Mouse (Mus musculus) liver, embryonic 16.5 days (tissue): Measurements from ENCODE around the gene Susd2. TPM values are rescaled to one million over a fixed set of nuclear protein-coding genes. Genes with fewer than 3 reads are reported as not detected.

Experiments
- ATAC-seq: fragments of 200-750 bp; cut with Nextera tagmentation; 2 replicates; pipeline ENCODE4 v1.8.0; 2017; ENCODE audit warnings: low read depth, mild to moderate bottlenecking, moderate number of reproducible peaks, moderate library complexity
- H3K27ac ChIP-seq: fragments of 300-500 bp; sonication (generic); 2 replicates; pipeline ENCODE4 v1.5.1; 2014; ENCODE audit warnings: mild to moderate bottlenecking, low read length
- H3K27me3 ChIP-seq: fragments of 300-500 bp; sonication (generic); 2 replicates; pipeline ENCODE4 v1.6.1; 2014; ENCODE audit warnings: low read depth, low read length, mixed read lengths; ENCODE audit not compliant: control insufficient read depth, insufficient read depth
- H3K36me3 ChIP-seq: fragments of 300-500 bp; sonication (generic); 2 replicates; pipeline ENCODE4 v1.6.1; 2014; ENCODE audit warnings: mild to moderate bottlenecking; ENCODE audit not compliant: control insufficient read depth, insufficient read depth
- H3K4me1 ChIP-seq: fragments of 300-500 bp; sonication (generic); 2 replicates; pipeline ENCODE4 v1.6.1; 2014; ENCODE audit warnings: low read depth, low read length, mixed read lengths; ENCODE audit not compliant: control insufficient read depth
- H3K4me2 ChIP-seq: fragments of 300-500 bp; sonication (generic); 2 replicates; pipeline ENCODE4 v1.6.1; 2014; ENCODE audit warnings: low read depth, low read length, mixed read lengths
- H3K4me3 ChIP-seq: fragments of 300-500 bp; sonication (generic); 2 replicates; pipeline ENCODE4 v1.5.1; 2014; ENCODE audit warnings: low read depth, mild to moderate bottlenecking, low read length
- H3K9ac ChIP-seq: fragments of 300-500 bp; sonication (generic); 2 replicates; pipeline ENCODE4 v1.6.1; 2014; ENCODE audit warnings: low read depth, low read length
- H3K9me3 ChIP-seq: fragments of 300-500 bp; sonication (generic); replicated peaks from 2 replicates; pipeline ENCODE4 v1.6.1; 2016; ENCODE audit warnings: low read length; ENCODE audit not compliant: control insufficient read depth
- WGBS: fragments of 180-500 bp; shearing (Covaris S2); extraction: QIAGEN DNeasy Blood & Tissue Kit; methylation state at CpG from one replicate; pipeline ENCODE4 v1.1.7; 2014; ENCODE audit not compliant: insufficient replicate concordance; 5-methylcytosine and 5-hydroxymethylcytosine counted together
- polyA plus RNA-seq: library from polyadenylated mRNA; unstranded; fragments of >200 nt; fragmentation: Nextera tagmentation; extraction: Ambion mirVana; gene quantifications from 2 replicates; pipeline ENCODE4 v1.2.1, GENCODE M21; 2015

Gene Susd2
- polyA plus RNA-seq, 1 experiment from 2014 or later, result 2.3 TPM

DNA sequence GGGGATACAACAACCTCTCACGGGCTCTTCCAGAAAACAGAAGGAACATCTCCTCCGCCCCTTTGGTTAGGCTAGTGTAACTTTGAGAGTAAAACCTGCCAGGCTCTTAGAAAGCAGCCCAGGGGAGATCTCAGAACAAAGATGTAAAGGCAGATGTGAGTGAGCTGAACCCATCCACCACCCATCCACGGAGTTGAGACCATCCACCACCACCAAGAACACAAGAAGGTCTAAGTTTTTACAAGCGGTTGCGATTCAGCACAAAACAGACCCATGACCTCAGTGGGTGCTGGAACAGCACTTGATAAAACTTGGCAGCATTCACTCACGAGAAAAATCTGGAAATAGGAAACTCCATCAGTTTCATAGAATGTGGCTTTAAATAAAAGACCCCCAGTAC lies 17.9 kb downstream of the Susd2 start:
- Histone ChIP-seq H3K4me2 (no peak overlapping the region), H3K9me3 (no peaks in the 10 kb centered on the region), H3K36me3 (no peaks in the 10 kb centered on the region), H3K4me1 (no peaks in the 10 kb centered on the region), H3K27me3 (no peaks in the 10 kb centered on the region), H3K9ac (no peak overlapping the region), H3K27ac (no peak overlapping the region), H3K4me3 (no peak overlapping the region)
- 49% methylated on average over 6 of the region's 6 CpGs for WGBS
- ATAC-seq, result no peak

DNA sequence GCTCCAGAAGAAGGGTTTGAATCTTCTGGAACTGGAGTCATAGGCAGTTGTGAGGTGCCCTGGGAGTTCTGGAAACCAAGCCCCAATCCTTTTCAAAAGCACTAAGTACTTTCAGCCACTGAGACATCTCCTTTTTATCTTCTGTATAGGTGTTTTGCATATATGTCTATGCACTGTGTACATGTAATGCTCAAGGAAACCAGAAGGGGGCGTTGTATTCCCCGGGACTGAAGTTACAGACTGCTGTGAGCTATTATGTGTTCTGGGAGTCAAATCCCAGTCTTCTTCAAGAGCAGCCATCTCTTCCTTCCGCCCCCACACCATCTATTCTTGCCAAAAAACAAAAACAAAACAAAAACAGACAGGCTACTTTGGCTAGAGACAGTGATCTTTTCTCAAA lies 23.0 kb downstream of the Susd2 start:
- Histone ChIP-seq H3K36me3 (no peaks in the 10 kb centered on the region), H3K27ac (no peak overlapping the region), H3K4me3 (no peak overlapping the region), H3K4me1 (no peaks in the 10 kb centered on the region), H3K4me2 (no peak overlapping the region), H3K27me3 (no peaks in the 10 kb centered on the region), H3K9ac (no peak overlapping the region), H3K9me3 (no peaks in the 10 kb centered on the region)
- ATAC-seq, result no peak
- WGBS, result 27% methylated on average over 3 of the region's 3 CpGs

DNA sequence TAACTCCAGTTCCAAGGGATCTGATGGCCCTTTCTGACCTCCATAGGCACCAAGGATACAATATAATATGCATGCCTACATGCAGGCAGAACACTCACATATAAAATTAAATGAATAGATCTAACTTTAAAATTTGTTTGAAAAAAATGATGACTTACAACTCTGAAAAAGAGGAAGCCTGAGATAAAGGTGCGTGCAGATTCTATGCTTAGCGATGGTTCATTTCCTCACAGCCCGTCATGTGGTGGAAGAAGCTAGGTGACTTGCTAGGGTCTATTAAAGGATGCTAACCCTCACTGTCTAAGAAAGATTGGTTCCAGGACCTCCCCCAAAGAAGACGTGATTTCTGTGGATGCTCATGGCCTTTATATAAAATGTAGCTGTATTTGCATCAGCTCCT lies 27.8 kb downstream of the Susd2 start:
- no peak overlapping the region for H3K9ac ChIP-seq
- no peak overlapping the region for H3K4me2 ChIP-seq
- H3K4me1 ChIP-seq, result no peaks in the 10 kb centered on the region
- H3K9me3 ChIP-seq, result no peaks in the 10 kb centered on the region
- H3K27me3 ChIP-seq, result no peaks in the 10 kb centered on the region
- WGBS, result 52% methylated on average over 4 of the region's 4 CpGs
- H3K4me3 ChIP-seq, result no peak overlapping the region
- no peaks in the 10 kb centered on the region for H3K36me3 ChIP-seq
- ATAC-seq, result no peak
- H3K27ac ChIP-seq, result no peak overlapping the region

DNA sequence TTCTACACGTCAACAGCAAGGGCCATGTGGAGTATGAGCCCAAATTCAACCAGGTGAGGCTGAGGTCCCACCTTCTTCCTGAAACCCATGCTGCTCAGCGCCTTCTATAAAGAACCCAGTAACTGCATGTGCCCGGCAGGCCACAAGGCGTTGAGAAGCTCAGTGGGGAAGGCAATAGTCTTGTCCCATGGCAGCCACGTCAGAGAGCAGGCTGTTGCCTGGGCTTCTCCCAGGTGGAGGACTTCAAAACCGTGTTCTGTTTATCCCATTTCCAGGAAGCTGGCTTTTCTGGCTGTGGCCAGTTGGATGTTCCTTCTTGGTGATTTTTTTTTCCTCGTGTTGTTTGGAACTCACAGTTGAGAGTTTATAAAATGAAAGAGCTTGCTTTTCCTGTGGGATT lies 33.3 kb downstream of the Susd2 start:
- Histone ChIP-seq H3K9ac (no peak overlapping the region), H3K4me3 (no peak overlapping the region), H3K27me3 (no peaks in the 10 kb centered on the region), H3K27ac (no peak overlapping the region), H3K4me2 (no peak overlapping the region), H3K36me3 (no peaks in the 10 kb centered on the region), H3K4me1 (no peaks in the 10 kb centered on the region), H3K9me3 (no peaks in the 10 kb centered on the region)
- ATAC-seq, result no peak
- WGBS, result 40% methylated on average over 7 of the region's 7 CpGs

DNA sequence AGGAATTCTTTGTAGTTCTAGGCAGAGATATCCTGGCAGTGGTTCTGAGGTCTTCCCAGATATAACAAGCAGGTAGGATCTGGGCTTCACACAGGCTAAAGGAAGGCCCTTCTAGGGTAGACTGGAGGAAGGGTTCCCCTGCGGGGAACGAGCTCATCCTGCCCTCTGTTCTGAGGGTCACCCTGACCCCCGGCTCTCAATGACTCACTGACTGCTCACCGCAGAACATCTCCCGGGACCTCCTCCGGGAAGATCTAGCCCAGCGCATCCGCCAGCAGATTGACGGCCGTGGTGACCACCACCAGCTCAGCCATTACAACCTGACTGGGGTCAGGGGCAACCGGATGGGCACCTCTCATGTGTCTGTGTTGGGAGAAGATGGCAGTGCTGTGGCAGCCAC lies 34.8 kb downstream of the Susd2 start:
- no peak overlapping the region for H3K4me2 ChIP-seq
- no peak for ATAC-seq
- H3K9ac ChIP-seq, result no peak overlapping the region
- no peaks in the 10 kb centered on the region for H3K4me1 ChIP-seq
- WGBS, result 72% methylated on average over 11 of the region's 11 CpGs
- H3K9me3 ChIP-seq, result no peaks in the 10 kb centered on the region
- H3K27ac ChIP-seq, result no peak overlapping the region
- H3K36me3 ChIP-seq, result no peaks in the 10 kb centered on the region
- no peak overlapping the region for H3K4me3 ChIP-seq
- H3K27me3 ChIP-seq, result no peaks in the 10 kb centered on the region

DNA sequence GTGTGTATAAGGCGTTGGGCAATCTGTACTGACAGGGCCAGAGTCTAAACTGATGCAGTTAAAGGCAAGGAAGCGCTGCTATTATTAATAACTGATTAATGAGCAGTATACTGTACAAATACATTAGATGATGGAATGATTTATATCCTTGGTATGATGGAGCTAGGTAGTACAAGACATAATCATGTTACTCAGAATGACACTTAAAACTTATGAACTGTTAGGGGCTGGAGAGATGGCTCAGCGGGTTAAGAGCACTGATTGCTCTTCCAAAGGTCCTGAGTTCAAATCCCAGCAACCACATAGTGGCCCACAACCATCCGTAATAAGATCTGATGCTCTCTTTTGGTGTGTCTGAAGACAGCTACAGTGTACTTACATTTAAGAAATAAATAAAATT lies 36.6 kb downstream of the Susd2 start:
- no peaks in the 10 kb centered on the region for H3K36me3 ChIP-seq
- H3K9ac ChIP-seq, result no peak overlapping the region
- no peaks in the 10 kb centered on the region for H3K27me3 ChIP-seq
- H3K27ac ChIP-seq, result no peak overlapping the region
- H3K9me3 ChIP-seq, result no peaks in the 10 kb centered on the region
- 57% methylated on average over 4 of the region's 4 CpGs for WGBS
- no peak overlapping the region for H3K4me2 ChIP-seq
- H3K4me3 ChIP-seq, result no peak overlapping the region
- ATAC-seq, result no peak
- H3K4me1 ChIP-seq, result no peaks in the 10 kb centered on the region

DNA sequence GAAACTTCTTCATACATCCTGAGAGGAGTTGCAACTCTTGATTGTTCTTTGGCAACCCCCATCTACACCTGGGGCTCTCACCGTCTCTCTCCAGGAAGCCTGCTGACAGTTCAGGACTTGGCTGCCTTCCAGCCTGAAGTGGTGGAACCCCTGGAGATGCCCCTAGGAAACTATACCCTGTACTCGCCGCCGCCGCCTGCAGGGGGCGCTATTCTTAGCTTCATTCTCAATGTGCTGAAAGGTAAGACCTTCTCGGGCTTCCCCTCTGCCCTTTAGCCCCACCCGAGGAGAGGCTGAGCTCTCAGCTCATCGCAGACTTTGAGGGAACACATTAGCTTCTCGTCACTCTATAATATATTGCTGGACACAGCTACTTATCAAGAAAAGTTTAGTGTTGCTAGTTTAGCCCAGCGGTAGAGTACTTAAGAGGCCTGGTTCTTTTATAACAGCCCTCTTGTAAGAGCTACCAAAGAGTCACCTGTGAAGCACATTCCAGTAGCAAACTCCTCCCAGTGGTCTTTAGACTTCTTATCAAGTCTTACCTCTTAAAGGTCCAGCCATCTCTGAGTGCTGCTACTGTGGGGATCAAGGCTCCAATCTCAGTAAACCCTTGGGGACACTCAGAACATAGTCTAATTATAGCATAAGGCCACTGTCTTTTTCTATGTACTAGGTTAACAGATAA lies 38.5 kb downstream of the Susd2 start:
- Histone ChIP-seq H3K9me3 (no peaks in the 10 kb centered on the region), H3K27me3 (no peaks in the 10 kb centered on the region), H3K27ac (no peak overlapping the region), H3K4me2 (no peak overlapping the region), H3K4me1 (no peaks in the 10 kb centered on the region), H3K4me3 (no peak overlapping the region), H3K9ac (no peak overlapping the region), H3K36me3 (no peaks in the 10 kb centered on the region)
- no peak for ATAC-seq
- WGBS, result 34% methylated on average over 11 of the region's 11 CpGs

DNA sequence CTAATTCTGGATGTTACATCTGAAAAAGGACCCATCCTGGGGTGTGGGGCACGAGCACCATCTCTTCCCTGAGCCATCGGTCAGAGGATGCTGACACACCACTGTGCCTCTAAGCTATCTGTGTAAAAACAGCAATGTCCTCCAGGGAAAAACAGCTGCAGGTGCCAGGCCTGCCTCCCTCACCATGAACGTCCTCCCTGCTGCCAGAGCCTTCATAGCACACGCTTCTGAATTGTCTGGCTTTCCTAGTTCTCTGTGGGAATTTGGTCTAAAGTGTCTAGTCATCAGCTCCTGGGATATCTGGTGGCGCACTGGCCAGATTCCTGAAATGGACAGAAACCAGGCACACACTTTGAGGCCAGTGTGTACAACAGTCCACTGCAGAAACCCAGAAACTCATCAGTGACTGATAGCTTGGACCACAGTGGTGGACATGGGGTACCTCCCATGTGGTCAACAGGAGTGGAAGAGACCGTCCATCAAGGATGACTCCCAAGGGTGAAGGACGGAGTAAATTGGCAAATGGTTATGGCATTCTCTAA lies 43.5 kb downstream of the Susd2 start:
- H3K4me3 ChIP-seq, result no peak overlapping the region
- H3K4me2 ChIP-seq, result no peak overlapping the region
- H3K4me1 ChIP-seq, result no peaks in the 10 kb centered on the region
- no peaks in the 10 kb centered on the region for H3K9me3 ChIP-seq
- no peak overlapping the region for H3K9ac ChIP-seq
- no peak overlapping the region for H3K27ac ChIP-seq
- no peak for ATAC-seq
- no peaks in the 10 kb centered on the region for H3K36me3 ChIP-seq
- WGBS, result 70% methylated on average over 7 of the region's 7 CpGs
- H3K27me3 ChIP-seq, result no peaks in the 10 kb centered on the region

DNA sequence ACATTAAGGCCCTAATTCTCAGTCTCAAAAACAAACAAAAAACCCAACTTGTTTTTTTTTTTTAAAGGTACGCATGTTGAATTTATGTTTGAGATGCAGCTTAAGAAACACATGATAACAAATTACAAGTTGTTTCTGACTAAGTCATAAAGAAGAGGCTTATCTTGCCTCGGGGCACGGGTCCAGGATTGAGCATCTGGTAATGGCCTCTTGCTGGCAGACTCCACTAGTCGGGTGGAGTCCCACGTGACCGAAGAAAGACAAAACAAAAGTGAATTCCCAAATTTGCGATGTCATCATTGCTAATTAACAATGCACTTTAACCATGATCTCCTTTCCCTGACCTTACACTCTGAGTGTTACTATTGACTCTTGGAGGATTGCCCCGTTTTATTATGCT lies 47.8 kb downstream of the Susd2 start:
- Histone ChIP-seq H3K9ac (no peak overlapping the region), H3K4me3 (no peak overlapping the region), H3K4me2 (no peak overlapping the region), H3K27me3 (no peaks in the 10 kb centered on the region), H3K4me1 (no peaks in the 10 kb centered on the region; the same call in 1 of the 2 replicates), H3K9me3 (no peaks in the 10 kb centered on the region), H3K27ac (no peak overlapping the region), H3K36me3 (no peaks in the 10 kb centered on the region)
- 62% methylated on average over 8 of the region's 8 CpGs for WGBS
- ATAC-seq, result no peak
